Mouse (Mus musculus) MEL-GATA-1-ER (cell line): ENCODE results near the gene Fas.

Experiments used
- DNase-seq: peaks from one replicate; pipeline ENCODE4 v3.0.0-alpha.2; 2012; ENCODE audit warnings: low read depth; ENCODE audit errors: extremely low read depth

The Fas gene

GRCm38 (mm10) chr19:34353291-34353805 lies 62.9 kb downstream of the Fas start:
- DNase-seq: no peak

- no peak for DNase-seq
Observed at GRCm38 (mm10) chr19:34362639-34363038, 72.2 kb downstream of the Fas start.

GRCm38 (mm10) chr19:34369551-34369950 lies 79.1 kb downstream of the Fas start:
- no peak for DNase-seq

GRCm38 (mm10) chr19:34370397-34370796 lies 79.9 kb downstream of the Fas start:
- DNase-seq: no peak
